Mouse (Mus musculus) bone marrow macrophage, adult 2 months (primary cell): ENCODE results near the gene Lzts2.

ENCODE experiments used
- CTCF ChIP-seq: IDR thresholded peaks from 2 replicates; pipeline ENCODE4 v1.5.1; 2012; ENCODE audit warnings: low read depth, mild to moderate bottlenecking, low read length, moderate library complexity
- POLR2A ChIP-seq: IDR thresholded peaks from 2 replicates; pipeline ENCODE4 v1.6.1; 2012; ENCODE audit warnings: mild to moderate bottlenecking, low read depth, low read length, borderline replicate concordance

DNA sequence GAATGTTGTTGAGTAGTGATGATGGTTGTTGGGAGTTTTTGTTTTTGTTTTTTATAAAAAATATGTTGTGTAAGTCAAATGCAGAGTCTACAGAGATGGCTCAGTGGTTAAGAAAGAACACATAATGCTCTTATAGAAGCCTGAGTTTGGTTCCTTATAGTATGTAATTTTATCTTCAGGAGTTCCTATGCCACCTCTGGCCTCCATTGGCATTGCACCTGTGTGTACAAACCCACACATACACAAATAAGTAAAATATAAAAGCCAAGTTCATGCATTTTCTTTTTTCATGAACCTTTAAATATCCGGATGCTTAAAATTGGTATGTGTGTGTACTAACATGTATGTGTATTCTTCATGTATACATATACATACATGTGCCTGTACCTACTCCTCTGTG lies 48.2 kb upstream of the Lzts2 start:
- TF ChIP-seq CTCF: no peak
- no peak for TF ChIP-seq POLR2A
